Mouse (Mus musculus) embryo, embryonic 11.5 days (tissue): ENCODE measurements around the gene Topors.
"Not testable (repeated sequence)": the region's sequence is repeated elsewhere in the genome, so short reads cannot be mapped to it uniquely, and the experiment has no call there.

Experiments used
- DNase-seq: peaks from one replicate; pipeline ENCODE4 v3.0.0-alpha.2; 2012; ENCODE audit warnings: low read depth, low spot score

The Topors gene

GRCm38 (mm10) chr4:40269430-40270032 is at the start of gene Topors, which contains the start of gene Smim27:
Gene Topors, minus strand, starts transcription at chr4:40269850.
Gene Smim27, plus strand, starts transcription at chr4:40269579.
- peak; percentile 94 for DNase-seq

GRCm38 (mm10) chr4:40317404-40317803 is 47.8 kb upstream of the Topors start:
- DNase-seq = no peak

GRCm38 (mm10) chr4:40313026-40313425 is 43.4 kb upstream of the Topors start:
- DNase-seq = no peak

- DNase-seq = no peak
These were observed 42.6 kb upstream of the Topors start for GRCm38 (mm10) chr4:40312213-40312612.

- no peak for DNase-seq
These were observed 41.2 kb upstream of the Topors start for GRCm38 (mm10) chr4:40310796-40311383.

GRCm38 (mm10) chr4:40309682-40310081 is 40.0 kb upstream of the Topors start:
- no peak for DNase-seq

- DNase-seq = no peak
These were observed 32.9 kb upstream of the Topors start for GRCm38 (mm10) chr4:40302445-40303125.

GRCm38 (mm10) chr4:40301076-40301789 is 31.6 kb upstream of the Topors start:
- peak; percentile 73 for DNase-seq

- DNase-seq = no peak
These were observed 29.5 kb upstream of the Topors start for GRCm38 (mm10) chr4:40299169-40299568.

- not testable (repeated sequence) for DNase-seq
These were observed 21.9 kb upstream of the Topors start for GRCm38 (mm10) chr4:40291511-40291910.

- no peak for DNase-seq
These were observed 19.4 kb upstream of the Topors start for GRCm38 (mm10) chr4:40289046-40289445.

- no peak for DNase-seq
These were observed 17.8 kb upstream of the Topors start for GRCm38 (mm10) chr4:40287415-40287814.

GRCm38 (mm10) chr4:40285582-40285981 is 15.9 kb upstream of the Topors start:
- DNase-seq = peak; percentile 41

GRCm38 (mm10) chr4:40279276-40279900 is 9.7 kb upstream of the Topors start, which contains the start of gene Ndufb6:
Gene Ndufb6, minus strand, starts transcription at chr4:40279421.
- DNase-seq = peak; percentile 94

- DNase-seq = peak; percentile 7
These were observed 9.2 kb upstream of the Topors start for GRCm38 (mm10) chr4:40278880-40279275.

- DNase-seq = peak; percentile 8
These were observed 815 bp downstream of the Topors start for GRCm38 (mm10) chr4:40268835-40269234.

- DNase-seq = peak; percentile 88
These were observed 1.3 kb downstream of the Topors start for GRCm38 (mm10) chr4:40268204-40268813.

- no peak for DNase-seq
These were observed 2.0 kb downstream of the Topors start for GRCm38 (mm10) chr4:40267681-40268080.

- DNase-seq = no peak
These were observed 5.3 kb downstream of the Topors start for GRCm38 (mm10) chr4:40264321-40264720.

- no peak for DNase-seq
These were observed 15.1 kb downstream of the Topors start for GRCm38 (mm10) chr4:40254385-40255103.

- DNase-seq = no peak
These were observed 15.9 kb downstream of the Topors start for GRCm38 (mm10) chr4:40253766-40254165.
